Mouse (Mus musculus) cerebellum, adult 2 months (tissue): ENCODE data around the gene 6030408B16Rik.

Experiments used
- CTCF ChIP-seq: fragments of 200-500 bp; IDR thresholded peaks from 2 replicates; pipeline ENCODE4 v1.5.1; 2011; ENCODE audit warnings: low read depth, mild to moderate bottlenecking, control low read depth, low read length, moderate library complexity, borderline replicate concordance; ENCODE audit not compliant: insufficient read depth
- POLR2A ChIP-seq: fragments of 200-500 bp; IDR thresholded peaks from 2 replicates; pipeline ENCODE4 v1.6.1; 2011; ENCODE audit warnings: low read length, control low read depth, borderline replicate concordance; ENCODE audit not compliant: insufficient read depth

DNA sequence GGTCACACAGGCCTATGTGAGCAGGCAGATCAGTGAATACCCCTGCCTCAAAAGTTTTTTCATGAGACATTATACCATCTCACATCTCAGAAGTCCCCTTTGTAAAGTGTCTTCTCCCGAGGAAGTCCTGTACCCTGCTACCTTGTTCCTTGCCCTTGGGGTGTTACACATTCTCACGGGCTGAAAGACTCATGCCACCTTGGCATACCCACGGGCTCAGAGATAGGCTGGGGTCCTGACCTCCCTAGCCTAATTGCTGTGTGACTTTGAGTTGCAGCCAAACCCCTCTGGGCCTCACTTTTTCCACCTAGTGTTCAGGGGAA lies 39.5 kb upstream of the 6030408B16Rik start:
- no peak for TF ChIP-seq CTCF
- TF ChIP-seq POLR2A, result no peak
